Mouse (Mus musculus) brain, adult 10 weeks (tissue): ENCODE results near the gene Gm21488. TPM values are rescaled to one million over a fixed set of nuclear protein-coding genes. Genes with fewer than 3 reads are reported as not detected.

Source experiments
- polyA plus RNA-seq: library from polyadenylated mRNA; stranded (reverse); fragments of 350-450 nt; fragmentation: Illumina TruSeq; extraction: RNeasy Lipid Tissue Mini Kit (QIAGEN cat#74804); gene quantifications from one replicate; pipeline ENCODE4 v1.2.3, GENCODE M21; 2015; ENCODE audit warnings: low read depth, low replicate concordance

Gm21488 gene
- polyA plus RNA-seq = not detected

DNA sequence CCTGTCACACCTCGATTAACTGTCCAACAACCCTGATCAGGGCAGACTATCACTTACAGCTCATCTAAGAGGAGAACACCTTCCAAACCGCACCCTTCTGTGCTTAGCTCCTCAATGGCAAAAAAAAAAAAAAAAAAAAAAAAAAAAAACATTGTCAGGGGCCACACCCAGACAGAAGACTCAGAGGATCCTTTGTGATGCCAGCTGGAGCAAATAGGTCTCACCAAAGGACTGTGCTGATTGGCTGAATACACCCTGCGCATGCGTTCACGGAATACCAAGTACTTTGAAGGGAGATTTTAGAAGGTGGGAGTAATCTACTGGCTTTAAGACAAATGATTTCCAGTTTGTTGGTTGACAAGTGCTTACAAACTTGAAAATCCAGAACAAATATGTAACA lies at the start of gene Gm21488:
Gene Gm21488, minus strand, starts transcription at position 101 of the 400 bp plus-strand sequence.

